Mouse (Mus musculus) midbrain, embryonic 12.5 days (tissue): ENCODE data around the gene Vps16. TPM values are rescaled to one million over a fixed set of nuclear protein-coding genes. Genes with fewer than 3 reads are reported as not detected.

ENCODE experiments used
- ATAC-seq: fragments of 200-750 bp; cut with Nextera tagmentation; 2 replicates; pipeline ENCODE4 v1.8.0; 2017; ENCODE audit warnings: low read depth, moderate TSS enrichment, moderate library complexity; ENCODE audit not compliant: low FRiP score
- H3K27ac ChIP-seq: fragments of 300-500 bp; sonication (generic); replicated peaks from 2 replicates; pipeline ENCODE4 v1.5.1; 2016; ENCODE audit warnings: mild to moderate bottlenecking
- H3K27me3 ChIP-seq: fragments of 300-500 bp; sonication (generic); 2 replicates; pipeline ENCODE4 v1.6.1; 2016; ENCODE audit warnings: mild to moderate bottlenecking
- H3K36me3 ChIP-seq: fragments of 300-500 bp; sonication (generic); 2 replicates; pipeline ENCODE4 v1.6.1; 2016
- H3K4me1 ChIP-seq: fragments of 300-500 bp; sonication (generic); 2 replicates; pipeline ENCODE4 v1.6.1; 2016
- H3K4me2 ChIP-seq: fragments of 300-500 bp; sonication (generic); replicated peaks from 2 replicates; pipeline ENCODE4 v1.6.1; 2016; ENCODE audit warnings: mild to moderate bottlenecking, moderate library complexity
- H3K4me3 ChIP-seq: fragments of 300-500 bp; sonication (generic); 2 replicates; pipeline ENCODE4 v1.5.1; 2016; ENCODE audit warnings: mild to moderate bottlenecking
- H3K9ac ChIP-seq: fragments of 300-500 bp; sonication (generic); replicated peaks from 2 replicates; pipeline ENCODE4 v1.6.1; 2016; ENCODE audit warnings: mild to moderate bottlenecking, moderate library complexity
- H3K9me3 ChIP-seq: fragments of 300-500 bp; sonication (generic); 2 replicates; pipeline ENCODE4 v1.6.1; 2016; ENCODE audit warnings: mild to moderate bottlenecking
- WGBS: fragments of 180-500 bp; shearing (Covaris S2); methylation state at CpG from one replicate; pipeline ENCODE4 v1.1.7; 2016; 5-methylcytosine and 5-hydroxymethylcytosine counted together
- polyA plus RNA-seq: library from polyadenylated mRNA; unstranded; fragments of >200 nt; fragmentation: Nextera tagmentation; extraction: Ambion mirVana; gene quantifications from 2 replicates; pipeline ENCODE4 v1.2.1, GENCODE M21; 2016

The Vps16 gene
- polyA plus RNA-seq, 1 experiment from 2014 or later = 115 TPM

GRCm38 (mm10) chr2:130450434-130450796 lies 26.3 kb downstream of the Vps16 start:
- peak overlapping the region; percentile 86 for H3K27ac ChIP-seq
- peaks cover 10% of the 10 kb centered on the region for H3K27me3 ChIP-seq
- peak; percentile 86 for ATAC-seq
- 0% methylated on average over 16 of the region's 47 CpGs for WGBS
- H3K4me2 ChIP-seq = peak overlapping the region; percentile 76
- peaks cover 24% of the 10 kb centered on the region for H3K4me1 ChIP-seq
- H3K9ac ChIP-seq = peak overlapping the region; percentile 87
- no peaks in the 10 kb centered on the region for H3K36me3 ChIP-seq
- peak overlapping the region; percentile 65 for H3K4me3 ChIP-seq
- no peaks in the 10 kb centered on the region for H3K9me3 ChIP-seq

DNA sequence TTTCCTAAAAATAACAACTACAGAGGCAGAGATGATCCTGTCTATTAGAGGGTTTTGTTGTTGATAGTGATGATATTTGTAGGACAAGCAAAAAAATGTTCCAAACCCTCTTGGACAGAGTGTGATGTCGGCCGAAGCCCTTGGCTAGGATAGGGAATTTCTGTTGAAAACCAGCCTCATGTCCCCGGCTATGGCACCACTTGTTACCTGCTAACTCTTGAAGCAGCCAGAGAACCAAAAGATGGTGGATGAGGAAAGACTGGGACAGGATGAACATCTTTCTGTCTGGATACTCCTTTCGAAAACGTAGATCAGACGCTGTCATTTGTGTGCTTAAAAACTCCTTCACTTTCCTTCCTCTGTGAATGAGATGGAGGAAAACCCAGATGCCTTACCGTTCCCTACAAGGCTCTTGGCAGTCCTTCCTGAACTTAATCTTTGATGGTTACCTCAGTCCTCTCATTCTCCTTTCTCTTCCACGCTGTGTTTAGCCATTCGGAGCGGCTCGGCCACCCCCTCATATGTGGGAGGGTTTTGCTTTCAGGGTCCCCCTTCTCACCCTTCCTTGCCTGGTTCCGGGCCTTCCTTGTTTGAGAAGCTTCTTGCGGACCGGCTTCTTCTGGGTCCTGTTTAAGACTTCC lies 27.1 kb downstream of the Vps16 start:
- no peak for ATAC-seq
- Histone ChIP-seq H3K27ac (no peak overlapping the region), H3K27me3 (peaks cover 10% of the 10 kb centered on the region), H3K9me3 (no peaks in the 10 kb centered on the region), H3K36me3 (no peaks in the 10 kb centered on the region), H3K4me2 (peak overlapping the region; percentile 76), H3K4me3 (peak overlapping the region; percentile 65), H3K9ac (peak overlapping the region; percentile 87), H3K4me1 (peaks cover 26% of the 10 kb centered on the region)
- 67% methylated on average over 14 of the region's 14 CpGs for WGBS

DNA sequence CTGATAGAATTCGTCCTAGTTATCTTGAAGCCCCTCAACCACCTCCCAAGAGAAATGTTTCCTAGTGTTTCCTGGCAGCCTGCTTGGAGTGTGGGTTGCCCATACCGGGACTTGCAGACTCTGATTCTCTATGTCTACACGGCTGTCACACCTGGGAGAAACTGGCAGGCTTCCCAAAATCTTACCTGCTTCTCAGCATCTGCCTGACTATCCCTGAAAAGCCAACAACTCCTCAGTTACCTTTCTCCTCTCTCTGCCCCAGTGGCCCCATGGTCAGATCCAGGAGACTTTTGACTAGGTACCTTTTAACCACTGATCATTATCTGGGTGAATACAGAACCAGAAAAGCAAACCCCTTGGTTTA lies 27.6 kb downstream of the Vps16 start:
- H3K36me3 ChIP-seq = no peaks in the 10 kb centered on the region
- peak overlapping the region; percentile 87; the same call in 1 of the 2 replicates for H3K9ac ChIP-seq
- H3K9me3 ChIP-seq = no peaks in the 10 kb centered on the region
- H3K4me3 ChIP-seq = peak overlapping the region; percentile 65; the same call in 1 of the 2 replicates
- WGBS = 82% methylated on average over 3 of the region's 3 CpGs
- H3K27me3 ChIP-seq = peaks cover 10% of the 10 kb centered on the region
- H3K27ac ChIP-seq = no peak overlapping the region
- no peak for ATAC-seq
- peaks cover 26% of the 10 kb centered on the region for H3K4me1 ChIP-seq
- H3K4me2 ChIP-seq = peak overlapping the region; percentile 76

DNA sequence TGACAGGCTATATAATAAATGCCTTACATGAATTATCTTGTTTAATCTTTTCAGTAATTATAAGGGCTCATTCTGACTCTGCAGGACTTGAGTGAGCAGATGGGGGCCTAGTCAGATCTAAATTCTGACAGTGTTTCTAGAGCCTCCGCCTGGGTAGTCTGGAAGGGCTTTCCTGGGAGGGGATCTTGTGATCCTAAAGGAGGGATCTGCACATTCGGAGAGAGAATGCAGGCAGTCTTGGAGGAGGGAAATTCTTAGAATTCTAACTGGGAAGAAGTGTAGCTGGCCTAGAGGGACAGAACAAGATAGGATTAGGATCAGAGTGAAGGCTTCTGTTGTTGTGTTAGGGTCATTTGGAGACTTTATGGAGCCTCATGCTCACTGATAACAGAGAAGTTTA lies 28.1 kb downstream of the Vps16 start:
- no peak overlapping the region for H3K27ac ChIP-seq
- H3K4me1 ChIP-seq = peaks cover 26% of the 10 kb centered on the region
- WGBS = 62% methylated on average over 2 of the region's 2 CpGs
- ATAC-seq = no peak
- no peak overlapping the region for H3K4me2 ChIP-seq
- no peaks in the 10 kb centered on the region for H3K9me3 ChIP-seq
- H3K27me3 ChIP-seq = peaks cover 10% of the 10 kb centered on the region
- no peak overlapping the region for H3K9ac ChIP-seq
- H3K4me3 ChIP-seq = no peak overlapping the region
- no peaks in the 10 kb centered on the region for H3K36me3 ChIP-seq

GRCm38 (mm10) chr2:130453421-130453820 lies 29.3 kb downstream of the Vps16 start:
- H3K4me2 ChIP-seq = no peak overlapping the region
- H3K9ac ChIP-seq = no peak overlapping the region
- H3K4me1 ChIP-seq = peaks cover 26% of the 10 kb centered on the region
- 70% methylated on average over 6 of the region's 6 CpGs for WGBS
- no peak for ATAC-seq
- peaks cover 5% of the 10 kb centered on the region for H3K27me3 ChIP-seq
- no peak overlapping the region for H3K4me3 ChIP-seq
- H3K27ac ChIP-seq = no peak overlapping the region
- no peaks in the 10 kb centered on the region for H3K36me3 ChIP-seq
- H3K9me3 ChIP-seq = no peaks in the 10 kb centered on the region

- H3K4me1 ChIP-seq = peaks cover 19% of the 10 kb centered on the region
- H3K27ac ChIP-seq = no peak overlapping the region
- no peaks in the 10 kb centered on the region for H3K9me3 ChIP-seq
- H3K4me3 ChIP-seq = no peak overlapping the region
- WGBS = 90% methylated on average over 6 of the region's 6 CpGs
- H3K36me3 ChIP-seq = no peaks in the 10 kb centered on the region
- no peak overlapping the region for H3K4me2 ChIP-seq
- H3K27me3 ChIP-seq = no peaks in the 10 kb centered on the region
- H3K9ac ChIP-seq = no peak overlapping the region
- no peak for ATAC-seq
Measured at GRCm38 (mm10) chr2:130454748-130455370, 30.7 kb downstream of the Vps16 start.

DNA sequence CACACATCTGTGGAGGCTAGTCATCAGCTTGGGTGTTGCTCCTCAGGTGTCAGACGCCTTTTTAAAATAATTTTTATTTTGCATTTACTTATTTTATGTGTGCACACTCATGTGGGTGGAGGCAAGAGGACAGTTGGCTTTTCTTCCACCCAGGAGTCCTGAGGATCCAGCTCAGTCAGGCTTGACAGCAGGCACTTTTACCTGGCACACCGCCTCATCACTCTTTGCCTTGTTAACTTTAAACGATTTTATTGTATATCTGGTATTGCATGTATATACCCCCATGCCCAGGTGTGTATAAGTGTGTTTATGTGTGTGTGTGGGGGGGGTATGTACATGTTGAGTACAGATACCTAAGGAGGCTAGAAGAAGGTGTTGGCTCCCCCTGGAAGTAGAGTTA lies 33.7 kb downstream of the Vps16 start:
- no peak for ATAC-seq
- Histone ChIP-seq H3K4me2 (no peak overlapping the region), H3K9ac (no peak overlapping the region), H3K36me3 (no peaks in the 10 kb centered on the region), H3K27ac (no peak overlapping the region), H3K4me1 (0 out of 2 replicates have a peak, but pooled peaks cover 4% of the 10 kb centered on the region), H3K9me3 (no peaks in the 10 kb centered on the region), H3K4me3 (no peak overlapping the region), H3K27me3 (no peaks in the 10 kb centered on the region)
- 93% methylated on average over 3 of the region's 3 CpGs for WGBS

GRCm38 (mm10) chr2:130459576-130459975 lies 35.4 kb downstream of the Vps16 start:
- 86% methylated on average over 3 of the region's 3 CpGs for WGBS
- no peak overlapping the region for H3K4me3 ChIP-seq
- H3K27me3 ChIP-seq = no peaks in the 10 kb centered on the region
- no peaks in the 10 kb centered on the region for H3K36me3 ChIP-seq
- H3K9ac ChIP-seq = no peak overlapping the region
- H3K27ac ChIP-seq = no peak overlapping the region
- no peak overlapping the region for H3K4me2 ChIP-seq
- no peaks in the 10 kb centered on the region for H3K9me3 ChIP-seq
- H3K4me1 ChIP-seq = 0 out of 2 replicates have a peak, but pooled peaks cover 2% of the 10 kb centered on the region
- no peak for ATAC-seq

DNA sequence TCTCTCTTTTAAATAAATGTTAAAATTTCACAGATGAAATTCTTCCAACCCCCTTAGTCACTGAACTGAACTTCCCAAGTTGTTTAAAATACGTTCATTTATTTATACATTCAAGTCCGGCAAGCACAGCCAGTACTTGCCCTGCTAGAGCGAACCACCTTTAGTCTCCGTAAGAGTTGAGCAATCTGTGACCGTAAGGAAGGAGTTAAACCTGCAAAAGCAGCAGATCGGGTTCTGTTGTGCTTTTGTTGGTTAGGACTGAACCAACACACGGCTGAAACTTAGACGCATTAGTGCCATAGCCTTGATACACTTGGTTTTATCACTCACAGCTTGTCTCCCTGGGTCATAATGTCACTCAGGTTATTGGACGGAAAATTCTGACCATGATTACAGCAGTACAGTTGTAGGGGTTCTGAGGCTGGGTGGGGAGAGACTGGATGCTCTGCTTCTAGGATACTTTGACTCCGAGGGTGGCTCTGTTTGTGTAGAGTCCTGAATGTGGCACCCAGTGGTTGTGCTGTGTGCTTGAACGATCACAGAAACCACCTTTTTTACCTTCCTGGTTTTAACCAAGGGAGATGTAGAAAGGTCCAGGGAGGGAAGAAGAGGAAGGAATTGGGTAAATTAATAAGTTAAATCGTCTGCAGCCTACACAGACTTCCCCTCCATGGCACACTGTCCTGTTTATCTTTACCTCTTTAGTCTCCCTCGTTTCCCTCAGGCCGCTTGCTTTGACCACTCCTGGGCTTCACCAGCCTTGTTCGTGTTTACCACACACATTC lies 37.3 kb downstream of the Vps16 start:
- Histone ChIP-seq H3K4me1 (no peaks in the 10 kb centered on the region), H3K27me3 (no peaks in the 10 kb centered on the region), H3K36me3 (no peaks in the 10 kb centered on the region), H3K9ac (no peak overlapping the region), H3K27ac (no peak overlapping the region), H3K4me2 (no peak overlapping the region), H3K4me3 (no peak overlapping the region), H3K9me3 (no peaks in the 10 kb centered on the region)
- ATAC-seq = no peak
- 76% methylated on average over 15 of the region's 15 CpGs for WGBS

- Histone ChIP-seq H3K9me3 (no peaks in the 10 kb centered on the region), H3K36me3 (no peaks in the 10 kb centered on the region), H3K4me3 (no peak overlapping the region), H3K4me1 (peaks cover 23% of the 10 kb centered on the region), H3K9ac (no peak overlapping the region), H3K4me2 (no peak overlapping the region), H3K27me3 (no peaks in the 10 kb centered on the region), H3K27ac (no peak overlapping the region)
- WGBS = 96% methylated on average over 1 of the region's 1 CpGs
- no peak for ATAC-seq
Measured at GRCm38 (mm10) chr2:130466438-130466837, 42.3 kb downstream of the Vps16 start.

GRCm38 (mm10) chr2:130469366-130469765 lies 45.2 kb downstream of the Vps16 start:
- Histone ChIP-seq H3K9me3 (no peaks in the 10 kb centered on the region), H3K4me1 (peaks cover 23% of the 10 kb centered on the region), H3K4me2 (peak overlapping the region; percentile 13), H3K9ac (no peak overlapping the region), H3K36me3 (no peaks in the 10 kb centered on the region), H3K27ac (no peak overlapping the region), H3K4me3 (no peak overlapping the region), H3K27me3 (no peaks in the 10 kb centered on the region)
- ATAC-seq = no peak
- WGBS = 10% methylated on average over 4 of the region's 4 CpGs

DNA sequence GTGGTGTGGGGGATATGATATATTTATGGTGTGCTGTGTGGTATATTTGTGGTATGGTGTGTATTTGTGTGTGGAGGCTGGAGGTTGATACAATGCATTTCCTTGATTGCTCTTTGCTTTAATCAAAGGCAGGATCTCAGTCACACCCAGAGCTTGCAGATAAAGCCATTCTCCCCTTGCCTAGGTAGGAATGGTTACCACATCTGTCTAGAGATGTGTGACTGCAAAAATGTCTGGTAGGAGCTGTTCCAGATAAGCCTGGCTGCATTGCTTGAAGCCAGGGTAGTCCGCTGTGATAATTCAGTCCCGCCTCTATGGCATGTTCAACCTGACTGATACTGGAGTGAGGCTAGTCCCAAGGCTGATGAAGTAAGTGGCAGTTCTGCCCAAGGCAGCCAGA lies 45.8 kb downstream of the Vps16 start:
- ATAC-seq = no peak
- no peak overlapping the region for H3K4me3 ChIP-seq
- no peak overlapping the region for H3K9ac ChIP-seq
- H3K4me1 ChIP-seq = peaks cover 23% of the 10 kb centered on the region
- no peaks in the 10 kb centered on the region for H3K36me3 ChIP-seq
- H3K27ac ChIP-seq = 0 out of 2 replicates have a peak overlapping the region, but pooled peaks have one; percentile 15
- no peaks in the 10 kb centered on the region for H3K9me3 ChIP-seq
- 76% methylated on average over 2 of the region's 2 CpGs for WGBS
- no peaks in the 10 kb centered on the region for H3K27me3 ChIP-seq
- no peak overlapping the region for H3K4me2 ChIP-seq
